Mouse (Mus musculus) limb, embryonic 13.5 days (tissue): ENCODE data around the gene Bcdin3d. TPM values are rescaled to one million over a fixed set of nuclear protein-coding genes. Genes with fewer than 3 reads are reported as not detected.

Experiments used
- ATAC-seq: fragments of 200-750 bp; cut with Nextera tagmentation; 2 replicates; pipeline ENCODE4 v1.8.0; 2017; ENCODE audit warnings: low read depth, moderate number of reproducible peaks, moderate TSS enrichment; ENCODE audit not compliant: low FRiP score
- H3K27ac ChIP-seq: fragments of 300-500 bp; sonication (generic); 2 replicates; pipeline ENCODE4 v1.5.1; 2015; ENCODE audit warnings: inconsistent platforms, mild to moderate bottlenecking, moderate library complexity
- H3K27me3 ChIP-seq: fragments of 300-500 bp; sonication (generic); 2 replicates; pipeline ENCODE4 v1.6.1; 2015; ENCODE audit warnings: mild to moderate bottlenecking, inconsistent platforms
- H3K36me3 ChIP-seq: fragments of 300-500 bp; sonication (generic); 2 replicates; pipeline ENCODE4 v1.6.1; 2015; ENCODE audit warnings: inconsistent platforms, mild to moderate bottlenecking, moderate library complexity
- H3K4me1 ChIP-seq: fragments of 300-500 bp; sonication (generic); 2 replicates; pipeline ENCODE4 v1.6.1; 2015; ENCODE audit warnings: inconsistent platforms
- H3K4me2 ChIP-seq: fragments of 300-500 bp; sonication (generic); replicated peaks from 2 replicates; pipeline ENCODE4 v1.6.1; 2015; ENCODE audit warnings: inconsistent platforms, mild to moderate bottlenecking, moderate library complexity
- H3K4me3 ChIP-seq: fragments of 300-500 bp; sonication (generic); 2 replicates; pipeline ENCODE4 v1.5.1; 2015; ENCODE audit warnings: moderate library complexity, mild to moderate bottlenecking, inconsistent platforms
- H3K9ac ChIP-seq: fragments of 300-500 bp; sonication (generic); 2 replicates; pipeline ENCODE4 v1.6.1; 2015; ENCODE audit warnings: mild to moderate bottlenecking, inconsistent platforms
- H3K9me3 ChIP-seq: fragments of 300-500 bp; sonication (generic); 2 replicates; pipeline ENCODE4 v1.6.1; 2016; ENCODE audit warnings: inconsistent platforms
- WGBS: fragments of 180-500 bp; shearing (Covaris S2); methylation state at CpG from one replicate; pipeline ENCODE4 v1.1.7; 2015; 5-methylcytosine and 5-hydroxymethylcytosine counted together
- polyA plus RNA-seq: library from polyadenylated mRNA; unstranded; fragments of >200 nt; fragmentation: Nextera tagmentation; extraction: Ambion mirVana; gene quantifications from 2 replicates; pipeline ENCODE4 v1.2.1, GENCODE M21; 2015

The Bcdin3d gene
- 17.0 and 19.7 TPM in 2 replicates for polyA plus RNA-seq

DNA sequence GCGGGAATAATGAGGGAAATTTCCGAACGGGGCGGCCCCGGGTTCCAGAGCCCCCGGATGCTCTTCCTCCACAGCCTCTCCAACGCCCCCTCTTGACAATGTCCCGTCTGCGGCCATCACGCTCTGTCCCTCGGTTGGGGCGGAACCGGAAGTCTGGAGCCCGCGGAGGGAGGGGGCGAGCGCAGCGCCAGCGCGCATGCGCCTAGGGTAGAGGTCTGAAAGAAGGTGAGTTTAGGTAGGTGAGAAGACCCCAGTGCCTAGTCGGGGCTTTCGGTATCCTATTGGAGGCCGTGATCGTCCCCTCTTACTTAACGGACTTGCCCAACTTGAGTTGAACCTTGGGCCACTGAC, at the start of gene Bcdin3d:
Gene Bcdin3d, minus strand, starts transcription at position 155 of the 351 bp plus-strand sequence.
- peak; percentile 89 for ATAC-seq
- under 1% methylated on average over 26 of the region's 26 CpGs for WGBS
- Histone ChIP-seq H3K36me3 (peaks cover 15% of the 10 kb centered on the region), H3K27me3 (no peaks in the 10 kb centered on the region), H3K27ac (peak within 1 kb of the TSS; percentile 92), H3K4me1 (peaks cover 14% of the 10 kb centered on the region), H3K4me2 (peak within 1 kb of the TSS; percentile 76), H3K4me3 (peak within 1 kb of the TSS; percentile 85), H3K9ac (peak within 1 kb of the TSS; percentile 89), H3K9me3 (peaks cover 2% of the 10 kb centered on the region; the same call in 1 of the 2 replicates)

DNA sequence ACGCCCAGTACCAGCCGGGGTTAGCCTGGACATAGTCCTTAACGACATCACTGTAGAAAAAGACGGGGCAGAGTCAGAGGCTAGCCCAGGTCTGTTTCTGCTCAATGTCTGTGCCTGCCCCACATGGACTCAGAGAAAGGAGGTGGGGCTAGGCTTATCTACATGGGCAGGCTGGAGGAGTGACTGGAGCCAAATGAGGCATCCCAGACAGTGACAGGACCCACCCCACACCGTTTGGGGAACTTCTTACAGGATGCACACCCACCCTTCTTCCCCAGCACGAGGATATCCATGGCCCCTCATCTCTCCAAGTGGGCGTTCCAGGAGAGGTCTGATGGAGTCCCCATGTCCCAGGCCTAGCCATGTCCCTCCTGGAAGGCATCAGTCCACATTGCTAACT, 45.8 kb upstream of the Bcdin3d start:
- no peaks in the 10 kb centered on the region for H3K9me3 ChIP-seq
- no peaks in the 10 kb centered on the region for H3K36me3 ChIP-seq
- no peak overlapping the region for H3K9ac ChIP-seq
- H3K4me1 ChIP-seq: no peaks in the 10 kb centered on the region
- 72% methylated on average over 7 of the region's 7 CpGs for WGBS
- no peak for ATAC-seq
- no peak overlapping the region for H3K4me2 ChIP-seq
- H3K27me3 ChIP-seq: peaks cover 23% of the 10 kb centered on the region; the same call in 1 of the 2 replicates
- no peak overlapping the region for H3K27ac ChIP-seq
- H3K4me3 ChIP-seq: no peak overlapping the region

DNA sequence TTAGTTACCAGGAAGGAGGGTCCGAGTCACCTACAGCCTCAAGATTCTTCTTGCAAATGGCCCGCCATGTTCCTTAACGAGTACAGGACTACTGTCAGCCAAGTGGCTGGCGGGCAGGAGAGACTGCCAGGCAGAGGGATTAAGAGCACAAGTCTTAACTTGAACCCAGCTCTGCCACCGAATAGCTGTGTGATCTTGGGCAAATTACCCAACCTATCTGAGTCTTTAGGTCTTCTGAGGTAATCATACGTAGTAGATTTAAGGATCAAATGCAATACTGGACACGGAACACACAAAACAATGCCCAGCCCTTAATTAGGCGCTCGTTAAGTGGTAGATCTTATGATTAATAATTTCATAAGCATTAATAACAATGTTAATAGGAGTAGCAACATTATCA, 45.1 kb upstream of the Bcdin3d start:
- H3K27ac ChIP-seq: no peak overlapping the region
- peaks cover 20% of the 10 kb centered on the region; the same call in 1 of the 2 replicates for H3K27me3 ChIP-seq
- H3K9ac ChIP-seq: no peak overlapping the region
- no peak overlapping the region for H3K4me3 ChIP-seq
- H3K36me3 ChIP-seq: no peaks in the 10 kb centered on the region
- H3K4me1 ChIP-seq: no peaks in the 10 kb centered on the region
- 89% methylated on average over 9 of the region's 9 CpGs for WGBS
- no peak overlapping the region for H3K4me2 ChIP-seq
- H3K9me3 ChIP-seq: no peaks in the 10 kb centered on the region
- no peak for ATAC-seq

DNA sequence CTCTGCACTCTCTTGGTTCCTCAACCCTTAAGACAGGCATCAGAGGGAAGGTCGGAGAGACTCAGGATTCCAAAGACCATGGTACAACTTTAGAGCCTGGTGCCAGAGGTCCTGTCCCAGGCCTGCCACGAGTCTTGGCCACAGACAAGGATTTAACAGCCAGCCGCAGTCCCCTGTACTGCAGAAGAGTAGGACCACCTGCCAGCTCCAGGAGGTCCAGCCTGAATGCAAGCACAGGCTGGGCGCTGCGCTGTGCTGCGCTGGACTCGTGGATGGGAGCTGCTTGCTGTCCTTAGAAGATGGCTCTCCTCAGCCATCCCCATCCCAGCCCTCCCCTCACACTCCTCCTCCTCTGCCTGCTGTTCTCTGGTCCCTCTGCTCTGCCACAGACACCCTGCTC, 43.2 kb upstream of the Bcdin3d start:
- Histone ChIP-seq H3K27ac (no peak overlapping the region), H3K4me1 (no peaks in the 10 kb centered on the region), H3K9ac (no peak overlapping the region), H3K4me3 (no peak overlapping the region), H3K36me3 (no peaks in the 10 kb centered on the region), H3K4me2 (no peak overlapping the region), H3K9me3 (no peaks in the 10 kb centered on the region), H3K27me3 (peaks cover 20% of the 10 kb centered on the region; the same call in 1 of the 2 replicates)
- WGBS: 56% methylated on average over 7 of the region's 7 CpGs
- no peak for ATAC-seq

DNA sequence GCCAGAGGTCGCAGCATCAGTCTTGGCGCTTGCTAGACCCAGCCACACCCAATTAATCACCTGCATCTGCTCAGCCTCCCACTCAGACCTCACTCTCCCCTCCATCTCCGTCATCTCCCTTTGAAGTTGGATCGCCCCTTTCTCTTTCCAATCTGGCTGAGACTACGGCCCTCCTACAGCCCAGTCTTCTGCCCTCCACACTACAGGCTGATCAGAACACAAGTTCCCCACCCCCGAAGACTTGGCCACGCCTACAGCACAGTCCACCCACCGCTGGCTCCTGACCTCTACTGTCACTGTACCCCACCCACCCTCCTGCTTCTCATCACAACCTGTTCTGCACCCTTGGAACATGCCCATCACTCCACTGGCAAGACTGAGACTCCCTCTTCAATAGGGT, 42.2 kb upstream of the Bcdin3d start:
- Histone ChIP-seq H3K4me2 (no peak overlapping the region), H3K36me3 (no peaks in the 10 kb centered on the region), H3K9me3 (no peaks in the 10 kb centered on the region), H3K27me3 (peaks cover 11% of the 10 kb centered on the region; the same call in 1 of the 2 replicates), H3K4me1 (no peaks in the 10 kb centered on the region), H3K4me3 (no peak overlapping the region), H3K9ac (no peak overlapping the region), H3K27ac (no peak overlapping the region)
- 39% methylated on average over 8 of the region's 8 CpGs for WGBS
- ATAC-seq: no peak

DNA sequence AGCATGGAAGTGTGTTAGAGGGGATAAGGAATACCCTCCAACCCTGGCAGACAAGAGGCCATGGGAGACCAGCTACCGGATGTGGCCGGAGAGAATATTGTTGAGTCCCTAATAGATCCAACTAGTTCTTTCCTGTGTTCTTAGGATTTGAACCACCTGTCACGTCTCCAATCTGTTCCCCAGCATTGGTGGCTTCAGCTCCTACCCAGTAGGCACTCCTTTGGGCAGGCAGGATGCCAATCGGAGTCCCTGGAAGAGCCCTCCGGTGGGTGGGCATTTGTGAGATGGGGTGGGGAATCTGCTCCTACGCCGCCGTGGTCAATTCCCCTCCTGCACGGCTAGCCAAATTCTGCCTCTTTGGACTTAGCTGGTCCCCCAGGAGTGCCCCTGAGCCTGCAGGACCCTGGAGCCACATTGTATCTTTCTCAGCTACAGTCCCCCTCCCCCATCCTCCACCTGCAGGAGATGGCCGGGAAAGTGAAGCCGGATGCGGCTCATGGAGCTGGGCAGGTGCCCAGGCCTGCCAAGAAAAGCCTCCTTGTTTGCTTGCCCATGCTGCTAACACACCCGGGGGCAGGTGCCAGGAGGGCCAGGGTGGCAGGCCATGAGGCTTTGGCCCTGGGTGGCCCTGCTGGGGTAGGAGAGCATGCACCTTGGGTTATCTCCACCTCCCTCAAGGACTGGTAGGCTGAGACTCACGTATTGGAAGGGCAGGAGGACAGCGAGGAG, 37.4 kb upstream of the Bcdin3d start:
- 81% methylated on average over 15 of the region's 15 CpGs for WGBS
- Histone ChIP-seq H3K36me3 (no peaks in the 10 kb centered on the region), H3K9ac (no peak overlapping the region)

DNA sequence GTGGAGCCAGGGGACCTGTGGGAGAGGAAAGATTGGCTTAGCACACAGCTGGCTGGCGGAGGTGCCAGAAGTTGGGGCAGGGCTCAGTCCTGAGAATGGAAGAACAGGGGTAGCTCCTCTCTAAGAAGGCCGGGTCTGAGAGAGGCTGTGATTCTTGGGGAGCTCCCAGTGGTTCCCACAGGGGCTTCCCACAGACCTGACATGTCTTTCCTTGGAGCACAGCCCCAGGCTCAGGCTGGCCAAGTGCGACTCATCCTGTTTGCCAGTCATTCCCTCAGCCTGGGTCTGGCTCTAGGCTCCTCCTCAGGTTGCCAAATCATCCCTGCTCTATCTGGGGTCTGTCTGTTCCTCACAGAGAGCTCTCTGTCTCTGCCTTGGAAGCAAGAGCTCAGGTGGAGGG, 36.1 kb upstream of the Bcdin3d start:
- H3K4me2 ChIP-seq: no peak overlapping the region
- H3K4me3 ChIP-seq: no peak overlapping the region
- 78% methylated on average over 3 of the region's 3 CpGs for WGBS
- ATAC-seq: no peak
- H3K9me3 ChIP-seq: no peaks in the 10 kb centered on the region
- H3K27ac ChIP-seq: no peak overlapping the region
- no peaks in the 10 kb centered on the region for H3K4me1 ChIP-seq
- H3K36me3 ChIP-seq: no peaks in the 10 kb centered on the region
- no peak overlapping the region for H3K9ac ChIP-seq
- no peaks in the 10 kb centered on the region for H3K27me3 ChIP-seq

More for the DNA sequence above, 37.4 kb upstream of the Bcdin3d start:
- Histone ChIP-seq H3K27me3 (peaks cover 5% of the 10 kb centered on the region; the same call in 1 of the 2 replicates), H3K4me3 (no peak overlapping the region), H3K4me2 (no peak overlapping the region), H3K4me1 (no peaks in the 10 kb centered on the region), H3K27ac (no peak overlapping the region), H3K9me3 (no peaks in the 10 kb centered on the region)
- no peak for ATAC-seq

DNA sequence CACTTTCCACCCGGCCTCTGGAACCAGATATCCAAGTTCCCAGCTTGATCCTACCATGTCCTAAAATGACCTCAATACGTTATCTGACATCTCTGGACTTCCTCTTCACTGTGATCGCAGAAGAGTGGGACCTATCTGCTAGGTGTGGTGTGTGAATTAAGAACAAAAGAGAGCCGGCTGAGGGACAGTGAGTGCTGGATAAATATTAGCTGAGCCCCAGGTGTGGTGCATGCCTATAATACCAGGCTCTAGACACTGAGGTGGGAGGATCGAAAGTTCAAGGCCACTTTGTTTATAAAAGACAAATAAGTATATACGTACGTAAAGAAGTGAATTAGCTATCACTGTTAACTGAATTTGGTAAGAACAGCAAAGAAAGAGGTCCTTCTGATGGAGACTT, 35.3 kb upstream of the Bcdin3d start:
- WGBS: 86% methylated on average over 7 of the region's 7 CpGs
- Histone ChIP-seq H3K9ac (no peak overlapping the region), H3K27me3 (no peaks in the 10 kb centered on the region), H3K4me1 (no peaks in the 10 kb centered on the region; the same call in 1 of the 2 replicates), H3K4me2 (no peak overlapping the region), H3K27ac (no peak overlapping the region), H3K9me3 (no peaks in the 10 kb centered on the region), H3K36me3 (no peaks in the 10 kb centered on the region), H3K4me3 (no peak overlapping the region)
- ATAC-seq: no peak

DNA sequence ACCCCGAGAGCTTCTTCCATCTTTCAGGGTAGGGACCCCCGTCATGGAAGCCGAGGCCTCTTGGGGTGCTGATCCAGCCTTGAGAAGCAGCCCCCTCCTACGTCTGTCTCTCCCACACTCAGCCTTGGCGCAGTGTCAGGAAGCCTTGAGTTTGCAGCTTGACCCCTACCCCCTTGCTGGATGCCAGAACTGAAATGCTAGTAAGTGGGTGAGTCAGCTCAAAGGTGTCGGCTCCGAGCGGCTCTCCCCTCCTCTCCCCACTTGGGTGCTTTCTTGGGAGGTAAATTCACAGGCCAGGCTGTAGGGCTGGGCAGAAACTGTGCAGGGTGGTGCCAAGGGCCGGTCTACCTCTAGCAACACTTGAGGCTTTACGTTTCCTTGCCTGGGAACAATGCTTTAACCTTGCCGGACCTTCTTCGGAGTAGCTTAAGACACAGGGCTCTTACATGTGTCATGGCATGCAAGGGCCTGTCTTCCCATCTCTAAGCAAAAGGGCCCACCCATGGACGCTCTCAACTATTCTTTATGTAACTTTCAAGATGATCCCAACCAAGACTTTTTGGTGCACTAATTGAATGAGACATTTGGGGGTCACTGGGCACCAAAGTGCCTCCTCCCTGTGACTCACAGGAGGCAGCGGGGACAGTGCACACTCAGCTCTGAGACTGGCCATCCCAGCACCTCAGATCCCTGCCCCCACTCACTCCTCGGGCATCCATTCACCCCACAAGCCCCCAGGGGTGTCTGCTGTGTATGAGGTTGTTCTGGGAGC, 31.0 kb upstream of the Bcdin3d start:
- H3K27me3 ChIP-seq: no peaks in the 10 kb centered on the region; the same call in 1 of the 2 replicates
- H3K4me2 ChIP-seq: no peak overlapping the region
- ATAC-seq: no peak
- no peak overlapping the region for H3K4me3 ChIP-seq
- 82% methylated on average over 15 of the region's 15 CpGs for WGBS
- H3K4me1 ChIP-seq: peaks cover 34% of the 10 kb centered on the region
- no peaks in the 10 kb centered on the region for H3K36me3 ChIP-seq
- H3K9me3 ChIP-seq: no peaks in the 10 kb centered on the region
- no peak overlapping the region for H3K27ac ChIP-seq
- H3K9ac ChIP-seq: no peak overlapping the region

DNA sequence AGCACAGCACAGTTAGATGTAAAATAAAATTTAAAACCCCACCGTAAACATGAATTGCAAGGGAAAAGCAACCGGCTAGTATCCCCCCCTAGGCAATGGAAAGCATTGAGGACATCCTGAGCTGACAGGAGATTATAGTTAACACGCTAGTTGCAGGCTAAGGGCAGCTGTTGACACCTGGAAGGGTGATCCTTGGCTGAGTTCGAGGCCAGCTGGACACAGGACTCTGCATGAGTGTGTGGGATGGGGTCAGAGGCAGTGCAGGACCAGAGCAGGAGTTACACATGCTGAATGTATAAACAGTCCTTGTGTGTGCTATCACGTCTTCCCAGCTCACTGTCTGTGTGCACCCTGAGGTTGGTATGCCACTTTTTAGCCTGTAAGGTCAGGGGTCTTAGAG, 28.7 kb upstream of the Bcdin3d start:
- no peak overlapping the region for H3K27ac ChIP-seq
- no peak for ATAC-seq
- H3K9me3 ChIP-seq: no peaks in the 10 kb centered on the region
- H3K9ac ChIP-seq: no peak overlapping the region
- H3K4me2 ChIP-seq: no peak overlapping the region
- H3K4me3 ChIP-seq: no peak overlapping the region
- 53% methylated on average over 5 of the region's 5 CpGs for WGBS
- H3K4me1 ChIP-seq: peaks cover 41% of the 10 kb centered on the region
- peaks cover 13% of the 10 kb centered on the region; the same call in 1 of the 2 replicates for H3K27me3 ChIP-seq
- H3K36me3 ChIP-seq: no peaks in the 10 kb centered on the region

DNA sequence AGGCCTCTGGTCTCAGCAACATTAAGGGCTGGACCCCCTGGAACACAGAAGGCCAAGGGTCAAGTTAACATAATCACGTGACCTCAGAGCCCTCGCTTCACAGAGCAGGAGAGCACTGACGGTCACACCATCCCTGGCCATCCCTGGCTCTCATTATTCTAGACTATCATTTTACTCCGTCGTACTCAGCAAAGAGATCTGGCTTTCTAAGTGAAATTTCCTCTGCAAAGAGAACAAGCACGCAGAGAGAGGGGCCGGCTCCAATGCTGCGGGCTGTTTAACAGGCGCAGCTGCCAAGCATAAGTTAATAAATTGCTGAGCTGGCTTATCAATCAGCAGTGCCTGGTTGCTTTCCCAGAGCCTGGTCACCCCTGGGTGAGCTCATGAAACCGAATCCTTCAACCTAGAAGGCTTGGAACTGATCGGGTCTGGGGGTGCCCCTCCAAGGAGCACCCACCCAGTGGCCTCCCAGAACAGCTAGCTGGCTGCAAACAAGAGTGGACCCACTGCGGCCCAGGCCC, 27.8 kb upstream of the Bcdin3d start:
- Histone ChIP-seq H3K4me1 (peaks cover 48% of the 10 kb centered on the region), H3K36me3 (no peaks in the 10 kb centered on the region), H3K4me2 (peak overlapping the region; percentile 31), H3K9me3 (no peaks in the 10 kb centered on the region), H3K27ac (peak overlapping the region; percentile 59), H3K9ac (0 out of 2 replicates have a peak overlapping the region, but pooled peaks have one; percentile 21), H3K4me3 (no peak overlapping the region), H3K27me3 (peaks cover 13% of the 10 kb centered on the region; the same call in 1 of the 2 replicates)
- peak; percentile 51; the same call in 1 of the 2 replicates for ATAC-seq
- WGBS: 26% methylated on average over 12 of the region's 12 CpGs
